Mouse (Mus musculus) 416B (cell line): ENCODE results near the gene Srms.
"Not testable (repeated sequence)": the region's sequence is repeated elsewhere in the genome, so short reads cannot be mapped to it uniquely, and the experiment has no call there.

ENCODE experiments used
- DNase-seq: peaks from one replicate; pipeline ENCODE4 v3.0.0; 2011; ENCODE audit warnings: low read depth

Gene Srms

DNA sequence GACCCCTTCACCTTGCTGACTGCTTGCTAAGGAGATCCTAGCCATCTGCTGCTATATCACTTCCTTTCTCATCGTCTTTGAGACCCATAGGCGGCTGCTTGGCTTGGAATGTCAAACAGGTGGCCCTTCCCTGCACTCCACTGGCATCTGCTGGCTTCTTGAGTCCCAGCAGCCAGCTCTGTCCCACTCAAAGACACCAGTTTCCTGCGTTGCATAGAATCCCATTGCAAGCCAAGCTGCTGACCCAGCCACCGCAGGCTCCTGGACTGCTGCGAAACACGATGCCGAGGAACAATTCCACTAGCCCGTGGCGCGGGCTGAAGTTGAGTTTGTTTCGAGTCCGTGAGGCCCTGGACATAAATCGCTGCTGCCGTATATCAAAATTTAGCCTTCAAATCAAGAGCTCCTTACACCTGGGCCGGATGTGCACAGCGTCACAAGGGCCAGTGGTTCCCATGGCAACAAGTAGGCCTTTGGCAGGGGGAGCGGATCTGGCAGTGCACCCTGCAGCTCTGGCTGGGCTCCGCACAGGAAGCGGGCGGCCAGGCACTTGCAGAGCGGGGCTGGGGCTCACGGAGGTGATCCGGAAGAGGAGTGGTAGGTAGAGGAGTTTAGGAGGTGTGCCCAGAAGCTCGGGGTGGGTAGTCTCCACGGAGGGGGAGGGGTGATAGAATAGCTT lies 6.7 kb upstream of the Srms start, which contains the start of gene Fndc11:
Gene Fndc11, plus strand, starts transcription at position 476 of the 679 bp plus-strand sequence.
- DNase-seq: peak; percentile 61

DNA sequence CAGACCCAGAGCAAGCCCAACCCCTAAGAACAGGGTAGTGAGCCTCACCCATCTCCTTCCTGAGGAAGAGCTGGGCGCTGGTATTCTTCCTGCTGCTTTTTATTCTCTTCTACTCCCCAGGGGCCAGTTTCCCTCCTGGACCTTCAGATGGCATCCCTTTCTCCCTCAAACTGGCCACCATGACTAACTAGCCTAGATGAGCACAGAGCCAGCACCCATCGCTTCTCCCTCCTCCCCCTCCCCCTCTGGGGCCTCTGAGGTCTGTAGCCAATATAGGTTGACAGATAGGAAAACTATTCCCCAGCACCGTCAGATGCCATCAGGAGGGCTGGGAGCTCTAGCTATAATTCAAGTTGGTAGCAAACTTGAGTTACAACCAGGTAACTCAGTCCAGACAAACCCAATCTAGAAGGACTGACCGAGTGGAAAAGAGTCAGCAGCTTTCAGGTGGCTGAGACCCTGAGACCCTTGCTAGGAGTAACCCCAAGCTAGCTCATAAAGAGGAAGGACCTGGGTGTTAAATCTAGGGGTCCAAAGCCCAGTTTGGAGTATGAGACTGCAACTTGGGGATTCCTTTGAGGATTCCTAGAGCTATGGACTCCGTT lies 6.0 kb upstream of the Srms start:
- peak; percentile 46 for DNase-seq

DNA sequence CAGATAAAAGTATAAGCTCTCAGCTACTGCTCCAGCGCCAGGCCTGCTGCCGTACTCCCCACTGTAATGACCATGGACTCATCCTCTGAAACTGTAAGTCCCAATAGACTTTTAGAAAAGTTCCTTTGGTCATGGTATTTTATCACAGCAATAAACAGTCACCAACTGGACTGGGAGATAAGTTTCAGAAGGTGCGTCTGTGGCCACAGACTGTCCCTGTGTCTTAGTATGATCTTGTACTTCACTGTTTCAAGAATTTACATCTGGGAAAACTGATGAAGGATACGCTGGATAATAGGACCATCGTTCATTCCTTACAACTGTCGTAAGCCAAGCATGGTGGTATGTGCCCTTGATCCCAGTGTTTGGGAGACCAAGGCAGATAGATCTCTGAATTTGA lies 3.1 kb upstream of the Srms start:
- DNase-seq: no peak

GRCm38 (mm10) chr2:181212389-181213020 lies 480 bp downstream of the Srms start:
- DNase-seq: no peak

DNA sequence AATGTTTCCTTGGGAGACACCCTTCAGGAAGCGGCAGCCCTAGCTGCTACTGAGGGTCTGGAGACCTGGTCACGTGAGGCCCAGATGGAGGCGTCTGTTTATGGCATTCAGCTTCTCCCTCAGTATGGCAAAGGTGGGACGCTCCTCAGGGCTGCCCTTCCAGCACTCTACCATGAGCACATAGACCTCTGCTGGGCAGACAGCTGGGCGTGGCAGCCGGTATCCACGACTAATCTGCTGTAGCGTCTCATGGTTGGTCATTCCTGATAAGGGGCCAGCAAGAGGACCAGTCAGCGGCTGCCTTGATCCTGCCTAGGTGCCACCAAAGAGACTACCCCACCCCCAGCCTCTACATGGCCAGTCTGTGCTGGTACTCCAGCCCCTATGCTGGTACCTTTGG lies 6.9 kb downstream of the Srms start:
- no peak for DNase-seq

- DNase-seq: no peak
Observed at GRCm38 (mm10) chr2:181205678-181206077, 7.3 kb downstream of the Srms start.

DNA sequence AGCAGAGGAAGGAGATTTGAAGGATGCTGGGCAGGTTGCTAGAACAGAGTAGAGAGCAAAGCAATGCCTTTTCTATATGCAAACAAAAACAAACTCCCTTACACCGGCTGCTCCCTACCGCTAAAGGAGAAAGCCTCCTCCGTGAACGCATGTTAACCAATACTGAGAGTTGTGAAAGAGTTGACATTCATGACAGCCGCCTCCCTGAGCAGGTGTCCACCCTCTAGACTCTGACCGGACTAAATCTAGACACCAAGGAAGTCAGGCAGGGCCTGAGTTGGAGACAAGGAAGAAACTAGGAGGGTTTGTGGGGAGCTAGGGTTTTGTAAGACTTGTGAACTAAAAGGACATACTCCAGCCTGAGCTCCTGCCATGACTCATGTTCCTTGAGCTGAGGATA lies 10.1 kb downstream of the Srms start:
- no peak for DNase-seq

DNA sequence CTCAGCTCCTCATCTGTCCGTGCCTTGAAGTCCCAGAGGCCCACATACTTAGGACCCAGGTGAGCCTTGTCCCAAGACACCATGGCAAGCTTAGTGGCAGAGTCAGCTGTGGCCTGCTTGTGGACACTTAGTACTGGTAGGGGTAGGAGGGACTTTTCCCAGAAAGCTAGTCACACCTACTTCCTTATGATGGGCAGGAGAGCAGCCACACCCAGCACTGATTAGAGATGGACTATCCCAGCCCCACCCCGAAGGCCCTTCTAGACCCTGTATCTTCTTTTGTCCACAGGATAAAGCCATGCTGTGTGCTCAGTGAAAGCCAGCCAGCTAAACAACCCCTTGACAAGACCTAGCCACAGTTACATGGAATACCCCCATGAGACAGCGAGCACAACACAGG lies 10.6 kb downstream of the Srms start, which contains the start of gene Ptk6:
Gene Ptk6, minus strand, starts transcription at position 368 of the 400 bp plus-strand sequence.
- no peak for DNase-seq

GRCm38 (mm10) chr2:181201606-181202005 lies 11.4 kb downstream of the Srms start:
- no peak for DNase-seq

DNA sequence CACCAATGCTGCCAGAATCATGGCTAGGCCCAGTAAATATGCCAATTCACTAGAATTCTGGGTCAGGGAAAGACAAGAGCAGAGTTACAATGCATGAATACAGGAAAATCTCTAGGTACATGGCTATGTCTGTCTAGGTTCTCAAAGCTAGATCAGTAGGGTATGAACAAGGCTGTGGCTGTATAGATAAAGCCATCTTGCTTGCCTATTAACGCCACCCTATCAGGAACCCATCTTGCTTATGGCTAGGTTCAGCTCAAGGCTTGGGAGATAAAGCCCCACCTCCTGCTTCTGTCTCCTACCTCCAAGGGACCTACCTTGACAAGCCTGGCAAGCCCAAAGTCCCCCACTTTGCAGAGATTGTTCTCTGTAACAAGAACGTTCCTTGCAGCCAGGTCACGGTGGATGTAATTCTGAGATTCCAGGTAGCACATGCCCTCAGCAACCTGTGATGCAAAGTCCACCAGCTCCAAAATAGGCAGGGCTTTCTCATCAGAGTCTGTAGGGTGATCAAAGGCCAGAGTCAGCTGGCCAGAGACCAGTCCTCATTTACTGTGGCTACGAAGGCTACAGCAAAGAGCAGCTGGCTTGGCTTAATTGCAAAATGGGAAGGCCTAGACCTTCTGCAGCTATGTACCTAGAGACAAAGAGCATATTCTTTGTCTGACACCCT lies 16.2 kb downstream of the Srms start:
- DNase-seq: no peak

- DNase-seq: no peak
Observed at GRCm38 (mm10) chr2:181193044-181193443, 19.9 kb downstream of the Srms start.

DNA sequence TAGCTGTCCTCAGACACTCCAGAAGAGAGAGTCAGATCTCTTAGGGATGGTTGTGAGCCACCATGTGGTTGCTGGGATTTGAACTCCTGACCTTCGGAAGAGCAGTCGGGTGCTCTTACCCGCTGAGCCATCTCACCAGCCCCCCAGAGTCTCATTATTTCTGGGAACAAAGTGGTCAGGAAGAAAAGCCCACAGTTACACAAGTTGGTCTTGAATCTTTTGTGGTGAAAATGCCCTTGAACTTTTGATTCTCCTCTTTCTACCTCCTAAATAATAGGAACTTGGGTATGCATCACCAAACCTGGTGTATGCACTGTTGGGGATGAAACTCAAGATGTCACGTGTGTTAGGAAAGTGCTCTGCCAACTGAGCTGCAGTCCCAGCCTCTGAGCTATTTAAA lies 21.0 kb downstream of the Srms start:
- peak; percentile 26 for DNase-seq

DNA sequence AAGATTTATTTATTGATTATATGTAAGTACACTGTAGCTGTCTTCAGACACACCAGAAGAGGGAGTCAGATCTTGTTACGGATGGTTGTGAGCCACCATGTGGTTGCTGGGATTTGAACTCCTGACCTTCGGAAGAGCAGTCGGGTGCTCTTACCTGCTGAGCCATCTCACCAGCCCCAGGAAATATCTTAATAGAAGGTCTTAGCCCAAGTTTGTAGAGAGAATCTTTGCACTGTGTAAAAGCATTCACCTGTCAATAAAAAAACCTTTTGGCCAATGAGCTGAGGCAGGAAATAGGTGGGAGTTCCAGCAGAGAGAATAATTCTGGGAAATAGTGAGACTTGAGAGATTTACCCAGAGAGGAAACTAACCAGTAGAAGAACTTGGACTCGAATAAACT lies 21.6 kb downstream of the Srms start:
- DNase-seq: not testable (repeated sequence)

DNA sequence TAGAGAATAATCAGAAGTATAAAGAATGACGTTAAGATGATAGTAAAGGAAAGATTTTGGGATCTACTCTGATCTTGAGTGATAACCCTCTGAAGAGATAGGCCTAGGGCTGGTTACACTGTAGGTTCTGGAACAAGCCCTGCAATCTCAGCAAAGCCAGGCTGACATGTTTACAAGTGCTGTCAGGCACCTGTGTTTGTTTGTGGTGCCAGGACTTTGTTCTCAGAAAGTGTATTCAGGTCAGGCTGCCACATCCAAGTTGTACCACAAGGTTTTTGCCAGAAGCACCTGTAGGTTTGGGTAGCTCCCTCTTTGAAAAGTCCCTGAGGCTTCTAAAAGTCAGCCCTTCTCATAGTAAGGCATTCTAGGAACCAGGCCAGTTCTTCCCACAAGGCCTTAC lies 23.7 kb downstream of the Srms start:
- no peak for DNase-seq

DNA sequence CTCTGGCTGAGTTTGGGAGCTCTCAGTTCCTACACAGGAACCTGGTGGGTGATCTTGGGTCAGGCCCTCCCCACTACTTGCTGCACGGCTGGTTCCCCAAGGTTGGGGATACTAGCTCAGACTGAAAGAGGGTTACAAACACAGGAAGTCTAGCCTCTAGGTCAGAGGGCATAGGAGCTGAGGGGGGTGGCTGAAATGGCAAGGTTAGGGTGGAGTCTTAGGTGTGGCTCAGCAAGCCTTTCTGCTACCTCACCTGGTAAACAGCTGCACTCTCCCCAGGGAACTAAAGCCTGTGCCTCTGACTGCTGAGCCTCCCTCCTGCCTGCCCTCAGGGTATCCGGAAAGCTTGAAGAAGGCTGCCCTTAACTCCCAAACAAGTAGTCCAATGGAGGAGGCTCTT lies 24.3 kb downstream of the Srms start:
- no peak for DNase-seq

DNA sequence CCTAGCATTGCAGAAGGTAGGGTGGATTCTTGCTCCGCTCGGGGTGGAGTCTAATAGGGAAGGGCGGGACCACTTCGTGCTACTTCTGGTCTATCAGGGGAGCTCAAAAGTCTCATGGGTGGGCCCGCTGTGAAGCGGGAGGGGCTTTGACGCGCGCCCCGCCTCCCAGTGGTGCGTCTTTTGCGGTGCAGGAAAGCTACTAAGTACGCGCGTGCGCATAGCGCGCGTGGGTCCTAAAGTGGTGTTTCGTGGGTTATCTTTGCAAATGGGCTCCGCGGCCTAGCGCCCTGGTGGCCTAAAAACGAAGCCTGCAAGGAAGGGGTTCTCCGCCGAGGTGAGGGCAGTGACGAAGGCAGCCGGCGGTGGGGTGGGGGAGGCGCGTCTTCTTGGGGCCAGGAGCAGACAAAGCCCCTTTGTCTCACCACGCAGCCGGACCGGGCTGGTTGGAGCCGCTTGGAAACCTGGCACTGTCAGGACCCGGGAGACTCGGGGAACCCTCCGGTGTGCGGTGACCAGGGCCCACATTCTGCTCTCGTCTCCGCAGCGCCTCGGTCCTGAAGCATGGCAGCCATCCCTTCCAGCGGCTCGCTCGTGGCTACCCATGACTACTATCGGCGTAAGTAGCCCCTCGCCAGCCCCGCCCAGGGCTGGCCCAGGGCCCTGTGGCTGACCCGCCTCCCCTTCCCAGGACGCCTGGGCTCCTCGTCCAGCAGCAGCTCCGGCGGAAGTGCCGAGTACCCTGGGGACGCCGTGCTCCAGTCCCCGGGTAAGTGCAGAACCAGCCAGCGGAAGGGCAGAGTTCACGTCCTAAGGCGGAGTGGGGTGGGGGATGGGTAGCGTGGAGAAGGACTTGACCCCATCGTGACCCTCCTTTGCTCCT lies 25.6 kb downstream of the Srms start, which contains the start of gene Ppdpf:
Gene Ppdpf, plus strand, starts transcription at position 127 of the 880 bp plus-strand sequence.
- DNase-seq: peak; percentile 97

DNA sequence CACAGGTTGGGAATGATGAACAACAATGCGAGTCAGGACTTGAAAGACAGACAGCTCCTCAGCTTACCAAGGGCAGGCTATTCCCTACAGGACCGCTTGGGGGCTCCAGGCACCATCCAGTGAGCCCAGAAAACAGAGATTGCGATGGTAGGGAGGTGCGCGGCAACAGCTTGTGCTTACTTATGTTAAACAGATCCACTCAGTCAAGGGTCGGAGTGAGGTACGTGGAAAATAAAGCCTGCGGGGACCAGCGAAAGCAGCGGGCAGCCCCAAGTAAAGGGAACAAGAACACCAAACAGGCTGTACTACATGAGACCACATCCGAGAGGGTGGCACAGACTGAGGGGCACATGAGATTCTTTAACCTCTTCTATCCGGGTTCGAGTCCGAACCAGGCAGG lies 26.4 kb downstream of the Srms start:
- DNase-seq: peak; percentile 92

GRCm38 (mm10) chr2:181180898-181181297 lies 32.1 kb downstream of the Srms start:
- DNase-seq: no peak

DNA sequence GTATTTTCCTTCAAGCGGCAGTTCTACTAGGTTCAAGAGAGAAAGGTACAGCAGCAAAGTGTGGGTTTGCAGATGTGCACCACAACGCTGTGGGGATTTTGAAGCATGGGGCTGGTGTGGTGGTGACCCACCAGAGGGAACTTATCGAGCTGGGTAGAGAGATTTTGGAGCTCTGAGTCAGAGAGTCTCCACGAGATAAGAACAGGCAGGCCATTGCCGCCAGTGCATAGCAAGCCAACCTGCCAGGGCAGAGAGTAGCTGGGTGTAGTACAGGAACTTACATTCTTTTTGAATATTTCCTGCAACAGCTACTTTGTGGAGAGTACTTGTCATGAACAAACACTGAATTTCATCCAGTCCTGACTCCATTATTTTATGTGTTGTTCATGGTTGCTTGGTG lies 34.5 kb downstream of the Srms start:
- DNase-seq: no peak

GRCm38 (mm10) chr2:181178015-181178414 lies 35.0 kb downstream of the Srms start:
- peak; percentile 34 for DNase-seq

DNA sequence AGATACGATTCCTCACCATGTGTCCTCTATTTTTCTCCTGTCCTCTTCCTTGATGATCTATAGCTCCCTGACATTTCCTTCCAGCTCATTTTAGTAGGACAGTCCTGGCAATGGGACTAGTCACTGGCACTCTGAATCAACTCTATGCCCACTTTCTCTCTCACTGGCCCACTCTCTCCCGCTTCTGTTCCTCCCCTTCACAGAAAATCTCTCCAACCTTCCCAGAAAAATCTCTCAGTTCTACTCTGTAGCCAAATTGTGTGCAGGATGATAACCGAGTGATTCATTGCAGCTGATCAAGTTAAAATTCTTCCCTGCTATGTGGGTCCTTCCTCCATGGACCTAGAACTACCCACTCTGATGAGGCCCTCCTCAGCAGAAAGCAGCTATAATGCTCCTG lies 38.3 kb downstream of the Srms start:
- no peak for DNase-seq

GRCm38 (mm10) chr2:181166469-181166868 lies 46.5 kb downstream of the Srms start:
- no peak for DNase-seq
